Mouse (Mus musculus) lung, postnatal 36 days (tissue): ENCODE data around the gene Stk38.
A peak's percentile ranks its signal among the peaks of the same experiment; 100 is the strongest.
"Not testable (repeated sequence)": the region's sequence is repeated elsewhere in the genome, so short reads cannot be mapped to it uniquely, and the experiment has no call there.

Experiments used
- DNase-seq: peaks from one replicate; pipeline ENCODE4 v3.0.0; 2022; ENCODE audit warnings: mixed read lengths

Stk38 gene

GRCm38 (mm10) chr17:29034264-29034663, 26.5 kb upstream of the Stk38 start:
- no peak for DNase-seq

GRCm38 (mm10) chr17:29033569-29034061, 25.8 kb upstream of the Stk38 start:
- DNase-seq, result no peak

DNA sequence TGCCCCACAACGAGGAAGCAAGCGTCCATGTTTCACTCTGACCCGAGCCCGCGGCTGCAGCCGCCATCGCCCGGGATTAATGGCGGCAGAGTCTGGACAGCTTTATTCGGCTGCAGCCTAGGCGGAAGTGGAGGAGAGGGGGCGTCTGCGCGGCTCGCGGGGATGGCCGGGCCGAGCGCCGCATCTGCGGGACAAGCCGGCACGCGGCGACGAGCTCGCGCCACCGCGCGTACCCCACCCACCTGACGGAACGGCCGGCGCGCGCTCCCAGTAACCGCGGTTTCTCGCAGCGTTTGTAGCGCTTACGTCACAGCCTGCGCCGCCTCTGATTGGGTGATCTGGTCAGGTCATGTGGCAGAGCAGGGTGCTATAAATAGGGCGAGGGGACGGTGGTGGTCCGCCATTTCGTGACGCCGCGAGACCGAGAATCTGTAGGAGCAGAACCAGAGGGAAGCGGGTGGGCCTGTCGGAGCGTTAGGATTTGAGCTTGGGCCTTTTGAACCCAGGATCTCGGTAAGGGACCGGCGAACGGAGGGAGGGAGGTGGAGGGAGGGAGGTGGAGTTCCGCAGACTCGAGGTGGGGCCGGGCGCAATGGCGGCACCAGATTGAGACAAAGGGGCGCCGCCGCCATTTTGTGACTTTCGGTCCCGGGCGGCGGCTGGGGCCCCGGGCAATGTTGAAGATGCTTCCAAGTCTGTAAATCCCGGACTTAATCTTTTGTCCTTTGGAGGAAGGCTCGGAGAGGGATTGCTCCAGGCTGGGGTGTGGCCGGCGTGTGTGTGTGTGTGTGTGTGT, 24.7 kb upstream of the Stk38 start, which contains the start of gene Srsf3:
Gene Srsf3, plus strand, starts transcription at position 355 of the 796 bp plus-strand sequence.
- DNase-seq, result peak; percentile 100

GRCm38 (mm10) chr17:29031771-29032273, 24.0 kb upstream of the Stk38 start:
- DNase-seq, result peak; percentile 55

- not testable (repeated sequence) for DNase-seq
Measured at GRCm38 (mm10) chr17:29031085-29031711, 23.4 kb upstream of the Stk38 start.

- DNase-seq, result no peak
Measured at GRCm38 (mm10) chr17:29030321-29031034, 22.7 kb upstream of the Stk38 start.

DNA sequence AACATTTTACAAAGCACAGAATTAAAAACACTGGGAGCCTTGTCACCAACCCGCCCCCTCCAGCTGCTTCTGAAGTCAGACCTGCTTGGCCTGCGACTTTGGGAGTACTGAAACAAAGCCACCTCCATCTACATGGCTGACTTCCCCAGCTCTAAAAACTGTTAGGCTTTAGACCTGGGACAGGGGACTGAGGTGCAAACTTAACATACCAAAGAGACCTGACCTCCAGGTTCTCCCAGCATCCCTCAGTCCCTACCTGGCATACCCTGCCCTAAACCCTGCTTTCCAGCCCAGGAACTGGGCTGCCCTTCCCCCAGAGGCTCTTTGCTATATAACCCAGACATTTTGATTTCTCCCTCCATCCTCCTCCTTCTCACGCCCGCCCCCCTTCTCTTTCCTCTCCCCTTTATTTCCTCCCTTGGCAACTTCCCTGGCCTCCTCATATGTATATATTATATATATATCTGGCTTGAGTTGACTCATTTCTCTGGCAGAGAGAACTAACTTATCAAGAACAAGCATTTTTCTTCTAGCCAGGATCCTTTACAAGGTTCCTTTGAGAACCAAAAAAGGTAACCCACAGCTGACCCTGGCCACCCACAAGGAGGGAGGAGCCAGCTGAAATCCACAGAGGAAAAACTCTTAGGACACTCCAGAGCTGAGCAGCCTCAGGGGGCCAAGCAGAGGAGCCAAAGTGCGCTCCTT, 19.0 kb upstream of the Stk38 start:
- DNase-seq, result no peak

GRCm38 (mm10) chr17:29024896-29025565, 17.2 kb upstream of the Stk38 start:
- peak; percentile 35 for DNase-seq

DNA sequence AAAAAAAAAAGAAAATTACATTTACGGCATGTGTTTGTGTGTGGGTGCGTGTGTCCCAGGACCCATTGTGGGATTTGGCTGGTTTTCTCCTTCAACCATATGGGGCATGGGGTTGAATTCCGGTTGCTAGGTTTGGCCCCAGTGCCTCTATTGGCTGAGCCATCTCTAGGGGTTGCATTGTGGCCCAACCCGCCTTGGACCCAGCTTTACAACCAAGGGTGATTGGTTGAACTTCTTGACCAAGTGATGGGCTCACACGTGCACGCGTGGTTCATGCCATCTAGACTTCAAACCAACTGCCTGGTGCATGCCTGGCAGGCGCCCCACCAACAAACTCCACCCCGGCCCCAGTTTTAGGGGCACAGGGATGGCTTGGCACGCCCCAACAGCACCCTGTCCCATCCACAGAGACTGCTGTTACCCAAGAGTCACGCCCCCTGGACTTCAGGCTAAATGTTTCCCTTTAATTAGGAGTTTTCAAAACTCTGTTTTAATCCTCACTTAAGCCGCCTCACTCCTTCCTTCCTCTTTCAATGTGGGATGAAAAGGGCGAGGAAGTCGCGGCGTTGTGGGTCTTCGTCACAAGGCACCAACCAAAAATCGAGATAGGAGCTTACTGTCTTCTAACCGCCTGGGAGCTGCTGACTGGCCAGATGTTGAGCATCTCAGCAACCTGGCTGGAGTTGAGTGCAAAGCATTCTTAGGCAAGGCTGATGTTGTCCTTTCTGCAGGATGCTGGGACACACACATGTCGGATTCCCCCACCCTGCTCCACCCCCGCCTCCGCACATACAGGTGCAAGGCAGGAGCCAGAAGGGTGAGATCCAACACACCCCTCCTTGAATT, 16.5 kb upstream of the Stk38 start:
- no peak for DNase-seq

GRCm38 (mm10) chr17:29023346-29023745, 15.6 kb upstream of the Stk38 start:
- DNase-seq, result no peak

DNA sequence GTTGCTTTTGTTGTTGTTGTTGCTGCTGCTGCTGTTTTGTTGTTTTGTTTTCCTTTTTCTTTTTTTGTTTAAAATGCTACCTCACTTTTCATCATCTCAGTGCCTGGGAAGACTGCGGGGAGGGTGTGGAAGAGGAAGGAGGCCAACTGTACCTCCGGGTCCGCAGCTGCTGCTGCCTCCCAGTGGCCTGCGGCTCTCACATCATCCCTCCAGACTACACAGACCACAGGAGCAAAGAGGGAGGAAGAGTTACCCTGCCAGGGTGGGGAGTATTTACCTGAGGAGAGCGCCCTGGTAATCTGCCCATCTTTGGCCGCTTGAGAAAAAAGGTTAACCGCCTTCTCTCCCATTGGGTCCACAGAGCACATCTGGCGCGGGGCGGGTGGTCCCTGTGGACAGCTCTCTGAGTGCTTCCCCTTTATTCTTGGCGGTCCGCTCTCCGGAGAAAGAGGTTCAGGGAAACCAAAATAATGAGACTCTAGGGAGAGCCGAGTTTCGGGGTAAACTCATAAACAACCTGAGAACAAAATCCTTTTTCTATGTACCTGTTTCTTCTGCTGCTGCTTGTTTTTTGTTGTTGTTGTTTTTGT, 14.5 kb upstream of the Stk38 start:
- peak; percentile 44 for DNase-seq

DNA sequence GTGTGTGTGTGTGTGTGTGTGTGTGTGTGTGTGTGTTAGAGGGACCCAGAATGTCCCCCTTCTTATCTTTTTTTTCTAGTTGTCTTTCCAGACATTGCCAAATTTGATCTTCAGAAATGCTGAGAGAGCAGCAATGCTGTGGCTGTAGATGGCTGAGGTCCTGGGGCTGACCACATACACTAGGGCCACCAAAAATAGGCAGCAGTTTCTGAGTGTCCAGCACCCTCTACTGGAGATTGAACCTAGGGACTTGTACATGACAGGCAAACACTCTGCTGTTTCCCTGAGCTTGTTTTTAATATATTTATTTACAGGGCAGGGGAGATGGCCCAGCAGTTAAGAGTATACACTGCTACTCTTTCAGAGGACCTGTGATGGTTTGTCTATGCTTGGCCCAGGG, 12.6 kb upstream of the Stk38 start:
- peak; percentile 59 for DNase-seq

GRCm38 (mm10) chr17:29019391-29019790, 11.6 kb upstream of the Stk38 start:
- no peak for DNase-seq

GRCm38 (mm10) chr17:29018292-29018984, 10.6 kb upstream of the Stk38 start:
- peak; percentile 69 for DNase-seq

DNA sequence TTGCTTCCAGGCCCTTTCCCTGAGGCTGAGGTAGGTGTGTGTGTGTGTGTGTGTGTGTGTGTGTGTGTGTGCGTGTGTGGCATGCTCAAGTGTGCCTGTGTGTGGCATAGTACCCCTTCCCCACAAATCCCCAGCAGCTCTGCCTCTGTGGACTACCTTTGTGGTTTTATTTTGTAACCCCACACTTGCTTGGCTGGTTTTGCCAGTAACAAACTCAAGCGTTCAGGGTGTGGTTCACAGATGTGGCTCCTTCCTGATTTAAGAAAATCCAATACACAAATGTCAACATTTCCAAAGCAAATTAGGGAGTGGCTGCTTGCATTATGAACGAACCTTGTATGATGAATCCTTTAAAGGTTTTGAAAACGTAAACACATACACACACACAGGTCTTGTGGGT, 8.9 kb upstream of the Stk38 start:
- DNase-seq, result peak; percentile 68

DNA sequence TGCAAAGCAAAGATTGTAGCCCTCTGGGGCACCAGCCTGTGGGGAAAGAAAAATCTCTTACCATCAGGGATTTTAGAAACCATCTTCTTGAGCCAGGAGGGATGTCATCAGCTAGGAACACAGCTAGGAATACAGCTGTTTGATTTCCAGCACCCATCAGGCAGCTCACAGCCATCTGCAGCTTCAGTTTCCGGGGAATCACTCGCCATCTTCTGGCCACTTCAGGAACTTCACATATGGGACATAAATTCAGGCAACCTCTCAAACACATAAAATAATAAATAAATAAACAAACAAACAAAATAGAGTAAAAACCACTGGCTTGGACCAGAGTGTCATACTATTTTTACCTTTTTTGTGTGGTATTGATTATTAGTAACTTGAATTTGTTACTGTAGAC, 7.8 kb upstream of the Stk38 start:
- DNase-seq, result peak; percentile 78

DNA sequence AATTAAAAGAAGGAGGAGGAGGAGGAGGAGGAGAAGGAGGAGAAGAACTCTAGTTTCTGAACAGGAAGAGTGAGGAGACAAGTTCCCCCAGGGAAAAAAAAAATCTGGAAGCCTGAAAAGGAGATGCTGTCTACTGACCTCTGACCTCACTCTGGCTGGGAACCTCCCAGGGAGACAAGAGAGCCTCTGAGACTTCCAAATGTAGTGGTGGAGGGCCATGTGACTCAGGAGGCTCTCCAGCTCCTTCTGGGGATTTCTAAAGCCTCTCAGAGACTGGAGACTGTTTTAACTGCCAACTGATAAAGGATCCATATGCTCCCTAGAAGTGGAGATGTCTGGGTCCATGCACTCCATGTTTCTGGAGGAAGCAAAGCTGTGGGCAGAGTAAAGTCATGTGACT, 6.4 kb upstream of the Stk38 start:
- no peak for DNase-seq

- DNase-seq, result peak; percentile 42
Measured at GRCm38 (mm10) chr17:29009181-29009580, 1.4 kb upstream of the Stk38 start.

- no peak for DNase-seq
Measured at GRCm38 (mm10) chr17:29008326-29008650, 493 bp upstream of the Stk38 start.

DNA sequence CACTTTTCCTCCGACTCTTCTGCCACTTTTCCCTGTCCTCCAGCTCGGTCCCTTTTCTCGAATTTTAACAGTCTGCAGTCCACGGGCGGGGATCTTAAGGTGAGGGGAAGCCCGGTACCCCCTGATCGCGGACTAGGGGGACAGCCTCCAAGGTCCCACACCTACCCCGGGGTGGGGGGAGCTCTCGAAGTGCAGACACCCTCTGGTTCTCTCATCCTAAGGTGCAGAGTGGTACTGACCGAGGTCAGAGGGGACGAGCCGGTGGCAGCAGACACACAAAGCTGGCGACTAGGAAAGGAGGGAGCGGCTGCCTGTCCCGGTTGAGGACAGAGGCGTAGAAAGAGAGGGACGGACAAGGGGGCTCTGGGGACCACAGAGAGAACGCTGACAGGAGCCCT, 553 bp downstream of the Stk38 start:
- no peak for DNase-seq
